Mouse (Mus musculus): ENCODE measurements around the gene Rpl27a.

The Rpl27a gene

DNA sequence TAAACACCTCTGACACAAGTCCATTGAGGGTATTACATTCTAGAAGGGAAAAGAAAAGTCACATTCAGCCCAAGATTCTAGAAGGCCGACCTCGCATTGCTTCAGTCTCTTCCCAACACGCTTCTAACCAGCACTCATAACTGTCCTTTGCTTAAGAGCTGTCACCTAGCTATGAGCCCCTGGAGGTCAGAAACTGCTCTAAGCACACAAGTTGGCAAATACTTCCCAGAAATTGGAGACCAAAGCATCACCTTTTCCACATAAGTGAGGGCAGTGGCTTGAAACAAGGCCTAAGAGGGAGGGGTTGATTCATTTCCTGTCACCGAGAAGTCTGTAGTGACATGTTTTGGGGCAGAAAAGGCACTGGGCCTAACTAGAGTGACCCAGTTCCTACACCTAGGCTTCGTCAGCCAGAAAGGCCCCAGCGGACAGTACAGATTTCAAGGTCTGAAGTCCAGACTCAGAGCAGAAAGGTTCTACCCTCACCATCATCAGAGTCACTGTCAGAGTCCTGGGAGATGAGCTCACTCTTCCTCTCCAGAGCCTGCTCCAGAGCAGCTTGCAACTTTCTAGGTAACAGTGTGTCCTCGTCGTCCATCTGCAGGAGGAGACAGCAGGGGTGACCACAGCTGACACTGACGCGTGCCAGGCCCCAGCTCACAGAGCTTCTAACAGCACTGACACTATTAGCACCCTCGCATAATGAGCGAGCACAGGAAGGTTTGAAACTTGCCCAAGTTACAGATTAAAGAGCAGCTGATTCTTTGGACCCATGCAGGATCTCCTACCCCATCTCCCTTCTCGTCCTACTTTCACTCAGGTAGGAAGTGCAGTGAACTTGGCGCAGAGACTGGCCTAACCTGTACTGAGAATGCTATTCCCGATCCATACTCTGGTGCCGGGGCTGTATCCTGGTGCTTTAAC is 7.1 kb downstream of the Rpl27a start:
- DNase-seq: no peak

DNA sequence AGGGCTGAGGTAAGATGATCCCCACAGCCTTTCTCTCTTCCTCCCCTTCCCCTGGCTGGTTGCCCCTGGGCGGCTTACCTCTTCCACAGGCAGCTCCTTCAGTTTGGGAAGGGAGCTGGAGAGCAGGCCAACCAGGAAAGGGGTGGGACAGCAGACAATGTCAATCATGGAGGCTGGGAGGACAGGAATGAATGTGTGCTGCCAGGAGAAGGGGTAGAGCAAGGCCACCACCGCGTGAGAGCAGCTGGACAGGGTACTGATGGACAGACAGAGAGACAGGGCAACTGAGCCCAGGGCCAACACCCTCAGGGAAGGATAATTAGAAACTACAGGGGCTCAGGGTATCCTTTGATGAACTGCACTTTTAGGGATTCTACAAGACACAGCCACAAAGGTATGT is 8.6 kb downstream of the Rpl27a start:
- DNase-seq: no peak

DNA sequence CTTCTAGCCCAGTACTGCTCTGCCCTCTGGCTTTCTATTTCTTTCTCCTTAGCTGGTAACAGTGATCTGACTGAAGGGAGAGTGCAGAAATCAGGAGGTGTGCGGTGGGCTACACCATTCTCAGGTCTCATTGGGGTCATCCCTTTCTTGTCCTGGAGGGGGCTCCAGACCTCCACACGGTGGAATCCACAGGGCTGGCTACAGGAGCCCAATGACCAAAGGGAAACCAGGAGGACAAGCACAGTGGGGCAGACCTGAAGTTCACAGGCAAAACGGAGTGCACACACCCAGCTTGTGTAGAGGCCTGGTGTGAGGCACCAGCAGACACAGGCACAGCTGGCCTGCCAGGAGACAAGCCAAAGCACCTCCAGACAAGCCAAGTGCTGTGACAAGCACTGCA is 9.4 kb downstream of the Rpl27a start:
- DNase-seq: peak; percentile 17

DNA sequence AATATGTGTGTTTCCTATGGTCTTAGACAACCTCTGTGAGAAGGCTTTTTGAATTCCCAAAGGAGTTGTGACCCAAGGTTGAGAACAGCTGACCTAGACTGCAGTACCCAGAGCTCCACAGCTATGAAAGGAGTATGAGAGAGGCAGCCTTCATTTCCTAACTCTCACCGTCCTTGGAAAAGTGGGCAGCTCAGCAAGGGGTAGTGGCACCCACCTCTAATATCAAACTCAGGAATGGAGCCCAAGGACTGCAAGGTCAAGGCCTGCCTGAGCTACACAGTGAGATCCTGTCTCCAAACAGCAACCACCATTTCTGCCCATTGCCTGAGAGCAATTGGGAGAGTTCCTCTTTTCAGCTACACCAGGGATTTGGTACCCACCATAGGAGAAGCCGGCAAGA is 10.8 kb downstream of the Rpl27a start:
- DNase-seq: no peak

DNA sequence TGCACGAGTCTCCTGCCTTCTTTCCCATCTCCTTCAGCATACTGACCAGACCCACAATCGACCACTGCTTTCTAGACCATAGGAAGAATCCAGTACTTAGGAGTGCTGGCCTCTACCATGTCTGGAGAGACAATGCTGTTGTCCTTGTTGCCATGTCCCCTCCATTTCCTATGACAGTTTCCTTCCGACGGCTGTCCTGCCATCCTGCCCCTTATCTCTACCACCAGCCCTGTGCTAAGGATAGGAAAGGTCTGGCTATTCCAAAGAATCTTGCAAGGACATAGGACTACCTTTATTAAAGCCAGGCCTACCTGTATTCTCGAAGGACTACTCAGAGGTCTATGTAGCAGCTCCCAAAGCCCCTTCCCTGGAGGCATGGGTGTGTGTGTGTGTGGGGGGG is 12.6 kb downstream of the Rpl27a start:
- DNase-seq: no peak

DNA sequence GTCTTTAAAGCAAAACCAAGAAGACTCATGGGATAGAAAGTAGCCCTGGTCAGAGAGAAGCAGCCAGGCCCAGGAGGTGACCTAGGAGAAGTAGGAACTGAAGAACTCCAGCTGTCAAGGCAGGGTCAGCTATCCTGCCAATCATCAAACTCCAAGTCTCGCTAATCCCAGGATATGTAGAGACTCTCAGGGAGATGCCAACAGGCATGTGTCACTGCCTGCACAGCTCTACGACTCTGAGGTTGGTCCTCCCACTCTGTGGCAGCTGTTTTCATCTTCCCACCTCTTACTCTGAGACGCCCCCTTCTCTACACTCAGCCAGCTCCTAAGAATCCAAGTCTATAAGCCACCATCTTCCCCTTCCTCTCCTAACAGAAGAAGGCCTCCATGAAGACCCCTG is 13.7 kb downstream of the Rpl27a start:
- no peak for DNase-seq

DNA sequence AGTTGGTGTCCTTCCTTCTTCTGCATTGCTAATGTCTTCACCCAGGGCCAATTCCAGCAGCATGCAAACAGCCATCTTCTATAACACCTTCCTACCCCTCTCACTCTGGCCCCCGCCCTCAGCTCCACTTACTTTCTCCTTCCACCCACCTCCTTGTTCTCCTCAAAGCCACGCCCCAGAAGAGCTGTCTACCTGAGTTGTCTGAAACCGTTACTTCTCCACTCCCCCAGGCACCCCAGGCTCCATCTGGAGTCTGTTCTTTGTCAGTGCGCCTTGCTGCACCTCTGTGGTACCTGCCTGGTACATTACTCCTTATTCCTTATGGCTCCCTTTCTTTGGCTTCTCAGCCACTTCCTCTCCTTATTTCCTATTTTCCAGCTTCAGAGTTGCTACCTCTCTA is 14.2 kb downstream of the Rpl27a start:
- DNase-seq: no peak

DNA sequence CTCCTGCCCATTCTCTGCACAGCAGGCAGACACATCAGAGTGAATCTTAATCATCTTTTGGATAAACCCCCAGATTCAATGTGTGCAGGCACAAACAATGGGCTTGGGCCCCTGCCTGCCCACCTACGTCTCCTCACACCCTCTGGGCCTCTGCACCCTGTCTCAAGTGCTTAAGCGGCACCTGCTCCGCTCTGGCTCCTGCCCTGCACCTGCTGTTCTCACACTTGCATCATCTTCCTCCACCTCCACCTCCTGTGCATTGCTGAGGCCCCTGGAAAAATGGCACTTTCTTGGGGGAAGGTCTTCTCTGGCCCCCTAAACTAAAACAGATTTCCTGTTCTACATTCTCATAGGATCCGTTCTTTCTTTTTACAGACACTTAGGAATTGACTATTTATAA is 14.9 kb downstream of the Rpl27a start:
- DNase-seq: no peak

DNA sequence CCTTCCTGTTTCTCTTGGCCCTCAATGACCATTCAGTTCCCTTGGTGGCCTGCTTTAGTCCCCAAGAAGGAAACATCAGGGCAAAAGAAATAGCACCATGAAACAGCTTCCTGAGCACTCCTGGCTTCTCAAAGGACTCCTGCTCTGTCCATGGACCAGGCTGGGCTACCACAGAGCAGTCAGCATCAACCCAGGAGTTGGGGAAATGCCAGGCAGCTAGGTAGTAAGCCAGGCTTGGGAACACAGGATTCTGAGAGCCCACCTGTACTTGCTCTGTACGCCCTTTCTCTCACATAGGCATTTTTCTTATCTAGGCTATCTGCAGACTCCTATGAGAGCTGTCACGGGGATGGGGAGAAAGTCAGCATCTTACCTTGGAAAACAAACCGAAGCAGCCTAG is 16.0 kb downstream of the Rpl27a start:
- DNase-seq: no peak

DNA sequence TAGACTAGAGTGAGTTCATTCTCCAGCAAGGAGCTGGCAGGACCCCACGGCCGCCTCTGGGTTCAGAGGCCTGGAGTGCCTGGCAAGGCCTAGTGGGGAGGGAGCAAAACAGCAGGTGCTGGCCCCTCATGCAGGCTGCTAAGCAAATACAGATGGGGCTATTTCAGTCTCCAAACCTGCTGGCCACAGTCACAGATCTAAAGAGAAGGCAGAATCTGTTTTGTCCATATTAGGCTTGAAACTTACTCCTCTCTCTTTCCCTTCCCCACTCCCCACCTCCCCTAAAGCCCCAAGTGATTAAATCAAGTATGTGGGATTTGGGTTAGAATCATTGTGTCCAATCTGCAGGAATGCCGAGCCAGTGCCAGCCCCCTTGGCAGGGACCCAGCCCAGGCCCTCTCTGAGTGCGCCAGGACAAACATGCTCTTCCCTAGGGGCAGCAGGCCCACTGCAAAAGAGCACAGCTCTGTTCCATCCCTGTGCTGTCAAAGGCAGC is 17.6 kb downstream of the Rpl27a start:
- DNase-seq: no peak

DNA sequence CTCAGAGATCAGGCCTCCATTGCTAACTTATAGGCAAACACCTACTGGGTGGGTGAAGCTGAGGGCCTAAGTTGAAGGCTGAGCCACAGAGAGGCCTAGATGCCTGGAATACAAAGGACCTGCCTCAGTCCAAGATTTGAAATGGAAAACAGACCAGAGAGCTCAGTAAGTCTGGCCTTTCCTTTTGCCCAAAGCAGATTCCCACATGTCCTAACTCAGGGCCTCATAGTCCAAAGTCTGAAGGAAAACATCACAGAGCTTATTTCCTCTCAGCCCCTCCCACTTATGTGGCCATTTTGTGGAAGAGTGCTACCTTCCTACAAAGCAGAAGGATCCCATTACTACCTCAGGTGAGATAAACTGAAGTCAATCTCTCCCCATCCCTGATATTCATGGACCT is 22.0 kb downstream of the Rpl27a start:
- no peak for DNase-seq

DNA sequence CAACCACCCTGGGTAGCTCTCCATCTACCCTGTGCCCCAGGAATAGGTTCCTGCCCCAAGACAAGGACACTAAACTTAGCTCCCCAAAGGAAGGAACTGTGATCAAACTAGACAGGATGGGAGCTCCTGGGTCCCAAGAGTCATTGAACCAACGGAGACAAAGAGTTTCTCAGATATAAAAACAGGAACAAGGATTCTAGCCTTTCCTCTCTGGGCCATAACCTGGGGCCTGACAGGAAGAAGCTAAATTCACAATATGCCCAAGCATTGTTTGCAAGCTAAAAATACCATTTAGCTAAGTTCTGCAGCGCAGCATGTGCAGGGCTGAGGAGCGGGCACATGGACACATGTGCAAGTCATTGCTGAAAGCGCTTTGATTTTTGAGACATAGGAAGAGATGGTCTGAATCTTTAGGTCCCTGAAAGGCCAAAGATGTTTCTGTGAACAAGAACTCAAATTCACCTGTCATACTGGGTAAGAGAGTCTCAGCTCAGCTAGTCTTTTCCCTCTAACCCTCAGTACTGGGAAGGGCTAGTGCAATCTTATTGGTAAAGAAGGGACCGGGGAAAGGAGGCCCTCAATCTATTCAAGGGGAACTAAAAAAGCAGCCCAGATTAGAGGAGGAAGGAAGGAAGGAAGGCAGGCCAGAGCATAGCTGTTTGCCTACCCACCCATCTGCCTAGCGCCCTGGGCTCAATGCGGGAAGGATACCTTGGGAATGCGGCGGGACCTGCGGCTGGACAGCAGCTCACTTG is 22.8 kb downstream of the Rpl27a start:
- no peak for DNase-seq

DNA sequence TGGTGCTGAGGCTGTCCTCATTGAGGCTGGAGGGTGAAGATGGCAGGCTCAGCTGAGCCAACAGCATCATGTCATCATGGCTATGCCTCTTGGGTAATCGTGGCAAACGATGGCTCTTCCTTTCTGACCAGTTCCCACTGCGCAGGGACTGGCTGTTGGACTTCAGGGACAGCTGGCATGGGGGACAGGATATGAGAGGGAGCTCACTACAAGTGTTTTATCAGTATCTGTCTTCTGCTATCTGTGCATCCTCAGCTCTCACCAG is 23.3 kb downstream of the Rpl27a start:
- DNase-seq: no peak

DNA sequence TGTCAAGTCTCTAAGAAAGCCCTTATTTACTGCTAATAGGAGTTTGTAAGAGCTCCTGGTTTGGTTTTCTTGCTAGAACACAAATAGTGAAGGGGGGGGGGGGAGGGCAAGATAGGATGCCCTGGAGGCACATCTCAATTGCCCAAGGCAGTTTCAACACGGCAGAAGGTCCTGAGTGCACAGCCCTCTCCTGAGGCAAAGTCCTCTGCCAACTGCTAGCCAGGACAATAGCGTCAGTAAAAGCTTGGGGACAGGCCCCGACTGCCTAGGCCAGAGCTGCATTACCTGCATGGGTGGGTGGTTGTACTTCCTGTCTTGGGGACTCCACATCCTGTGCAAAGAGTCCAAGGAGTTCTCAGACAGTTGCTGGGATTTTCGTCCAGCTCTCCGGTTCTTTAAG is 25.8 kb downstream of the Rpl27a start:
- DNase-seq: no peak

DNA sequence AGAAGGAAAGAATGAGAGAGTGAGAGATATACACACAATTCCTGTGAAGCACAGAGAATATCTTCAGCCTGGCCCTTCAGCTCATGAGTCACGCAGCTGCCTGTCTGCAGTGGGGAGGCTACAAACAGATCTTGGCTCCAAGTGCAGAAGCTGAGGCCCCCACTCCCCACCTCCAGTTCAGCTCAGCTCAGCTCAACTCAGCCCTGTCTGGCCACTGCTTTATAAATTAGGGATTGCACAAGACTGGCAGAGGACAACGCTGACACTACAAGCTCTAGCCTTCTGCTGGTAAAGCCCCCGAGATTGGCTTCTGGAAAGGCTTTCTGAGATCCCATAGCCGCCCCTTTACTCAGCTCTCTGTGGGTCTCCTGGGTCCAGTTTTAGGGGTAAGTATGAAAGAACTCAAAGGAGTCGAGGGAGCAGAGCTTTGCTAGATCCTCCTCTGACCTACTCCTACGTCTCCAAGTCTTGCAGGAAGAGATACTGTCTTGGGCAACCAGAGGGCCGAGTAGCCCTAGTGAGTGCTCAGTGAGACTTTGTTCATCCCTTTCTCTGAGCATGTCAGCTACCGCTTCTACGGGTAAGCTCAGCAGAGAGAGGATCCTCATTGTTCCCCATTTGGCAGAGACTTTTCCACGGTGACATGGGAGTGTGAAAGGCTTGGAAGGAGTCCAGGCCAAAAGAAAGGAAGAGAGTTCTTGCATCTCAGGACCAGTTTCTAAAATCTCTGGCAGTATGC is 26.5 kb downstream of the Rpl27a start:
- no peak for DNase-seq

DNA sequence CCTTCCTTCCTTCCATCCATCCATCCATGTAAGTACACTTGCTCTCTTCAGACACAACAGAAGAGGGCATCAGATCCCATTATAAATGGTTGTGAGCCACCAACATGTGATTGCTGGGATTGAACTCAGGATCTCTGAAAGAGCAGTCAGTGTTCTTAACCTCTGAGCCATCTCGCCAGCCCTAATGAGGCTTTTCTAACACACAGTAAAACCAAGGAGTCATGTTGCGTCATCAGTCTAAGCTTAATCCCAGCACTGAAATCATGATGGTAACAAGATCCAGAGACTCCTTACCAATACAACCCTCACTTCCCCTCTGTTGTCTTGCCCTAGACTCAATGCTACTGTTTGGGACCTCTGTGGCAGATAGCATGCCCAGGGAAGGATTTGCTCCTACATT is 27.2 kb downstream of the Rpl27a start:
- DNase-seq: no peak

DNA sequence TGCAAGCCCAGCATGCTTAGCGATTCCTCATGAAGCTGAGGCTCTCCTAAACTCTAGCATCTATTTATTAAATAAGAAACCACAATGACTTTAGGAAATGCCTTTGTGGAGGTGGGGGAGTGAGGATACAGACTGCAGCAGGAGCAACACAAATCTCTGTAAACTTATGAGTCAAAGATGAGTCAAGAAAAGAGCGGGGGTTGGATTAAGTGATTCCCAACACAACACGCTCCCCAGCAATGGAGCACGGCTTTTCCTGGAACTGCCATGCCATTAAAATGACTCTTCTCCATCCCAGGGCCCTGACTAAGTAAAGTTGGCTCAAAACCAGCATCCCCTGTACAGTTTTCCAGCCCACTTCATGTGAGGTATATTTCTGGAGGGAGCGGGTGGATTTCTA is 27.8 kb downstream of the Rpl27a start:
- DNase-seq: no peak

DNA sequence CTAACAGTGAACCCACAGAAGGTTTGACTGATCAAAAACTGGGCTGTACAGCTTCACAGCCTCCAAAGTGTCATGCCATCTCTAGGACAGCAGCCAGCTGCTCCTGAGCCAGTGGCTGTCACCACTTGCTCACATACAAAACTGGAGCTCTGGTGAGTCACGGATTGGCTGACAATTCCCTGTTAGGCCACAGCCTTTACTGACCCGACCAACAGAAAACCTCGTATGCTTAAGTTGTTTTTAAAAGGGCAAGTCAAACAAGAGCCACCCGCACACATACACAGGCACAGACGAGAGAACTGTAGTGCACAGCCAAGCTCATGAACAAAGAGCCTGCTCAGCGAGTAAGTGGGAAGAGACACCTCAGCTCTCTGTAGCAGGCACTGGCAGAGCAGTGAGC is 40.6 kb downstream of the Rpl27a start:
- no peak for DNase-seq

DNA sequence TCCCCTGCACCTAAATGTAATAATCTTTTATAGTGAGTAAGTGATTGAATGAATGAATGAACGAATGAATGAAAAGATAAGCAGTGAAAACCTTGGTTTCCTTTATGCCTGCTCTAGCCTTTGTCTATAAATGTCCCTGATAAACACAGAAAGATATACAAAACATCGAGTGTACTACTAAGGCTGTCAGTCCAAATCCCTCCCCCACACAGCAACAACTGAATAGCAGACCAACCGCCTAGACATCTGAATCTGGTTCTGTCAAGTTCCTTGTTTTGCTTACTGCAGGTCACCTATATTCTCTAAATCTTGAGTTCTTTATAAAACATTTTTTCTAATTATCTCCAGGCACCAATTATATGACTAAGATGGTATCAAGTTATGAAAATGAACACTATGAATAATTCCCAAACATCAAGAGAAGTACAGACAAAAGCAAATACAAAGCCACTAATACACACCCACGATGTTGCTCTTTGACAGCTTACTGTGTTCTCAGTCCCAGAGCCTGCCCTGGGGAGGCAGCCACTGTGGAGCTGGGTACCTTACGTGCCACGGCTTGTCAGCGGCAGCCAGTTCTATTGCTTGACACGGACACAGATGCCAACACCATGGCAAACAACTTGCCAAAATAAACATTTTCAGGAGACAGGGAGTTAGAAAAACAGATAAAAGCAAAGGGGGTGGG is 42.7 kb downstream of the Rpl27a start:
- DNase-seq: no peak

DNA sequence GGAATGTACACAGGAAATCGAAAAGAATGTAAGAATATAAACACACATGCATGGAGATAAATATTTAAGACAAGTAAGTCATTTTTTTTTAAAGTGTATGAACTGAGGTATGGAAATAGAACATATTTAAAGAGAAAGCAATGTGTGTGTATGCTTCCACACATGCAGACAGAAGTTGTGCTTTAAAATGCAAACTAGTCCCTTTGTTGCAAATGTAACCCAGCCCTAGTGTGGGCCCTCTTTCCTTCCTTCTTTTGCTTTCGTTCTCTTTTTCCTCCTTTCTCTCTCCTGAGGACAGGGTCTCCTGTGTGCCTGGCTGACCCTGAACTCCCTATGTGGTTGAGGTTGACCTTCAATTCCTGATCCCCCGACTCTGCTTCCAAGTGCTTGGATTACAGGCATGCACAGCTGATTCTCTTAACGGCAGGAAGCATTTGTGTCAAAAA is 43.2 kb downstream of the Rpl27a start:
- DNase-seq: no peak

DNA sequence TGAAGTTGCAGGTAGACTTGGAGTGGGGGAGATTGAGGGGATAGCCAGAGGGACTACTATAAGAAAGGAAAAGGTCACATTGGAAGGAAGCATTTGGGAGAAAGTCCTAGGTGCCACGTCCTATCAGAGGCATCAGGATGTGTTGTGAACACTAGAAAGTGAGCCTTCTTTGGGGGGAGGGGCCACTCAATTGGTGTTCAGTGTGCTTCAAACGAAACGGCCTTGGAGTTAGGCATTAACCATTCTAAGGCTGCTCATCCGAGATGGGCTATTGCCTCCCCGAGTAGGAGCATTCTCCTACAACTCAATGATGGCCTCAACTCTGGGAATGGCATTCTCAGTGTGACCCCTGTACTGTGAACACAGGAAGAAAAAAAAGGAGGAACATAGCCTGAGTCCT is 43.7 kb downstream of the Rpl27a start:
- DNase-seq: no peak

DNA sequence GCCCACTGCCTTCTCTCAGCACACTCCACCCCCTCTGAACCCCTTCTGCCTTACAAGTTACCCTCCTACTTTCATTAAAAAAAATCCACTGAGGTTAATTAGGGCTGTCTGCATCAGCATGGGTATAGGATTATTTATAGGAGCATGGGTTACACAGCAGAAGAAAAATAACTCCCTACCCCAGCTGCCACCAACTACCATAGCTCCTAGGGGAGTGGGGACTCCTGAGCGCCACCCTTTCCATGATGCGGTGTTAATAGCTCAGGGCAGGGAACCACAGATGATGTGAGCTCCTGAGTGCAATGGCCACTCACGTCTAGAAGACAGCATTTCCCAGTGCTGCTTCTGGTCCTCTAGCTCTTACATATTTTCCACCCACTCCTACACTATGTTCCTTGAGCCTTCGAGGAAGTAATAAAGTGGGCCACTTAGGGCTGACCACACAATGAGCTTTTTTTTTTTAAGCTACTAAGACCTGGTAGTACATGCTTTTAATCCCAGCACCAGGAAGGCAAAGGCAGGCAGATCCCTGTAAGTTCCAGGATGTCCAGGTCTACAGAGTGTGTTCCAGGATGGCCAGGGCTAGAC is 44.9 kb downstream of the Rpl27a start:
- DNase-seq: no peak

DNA sequence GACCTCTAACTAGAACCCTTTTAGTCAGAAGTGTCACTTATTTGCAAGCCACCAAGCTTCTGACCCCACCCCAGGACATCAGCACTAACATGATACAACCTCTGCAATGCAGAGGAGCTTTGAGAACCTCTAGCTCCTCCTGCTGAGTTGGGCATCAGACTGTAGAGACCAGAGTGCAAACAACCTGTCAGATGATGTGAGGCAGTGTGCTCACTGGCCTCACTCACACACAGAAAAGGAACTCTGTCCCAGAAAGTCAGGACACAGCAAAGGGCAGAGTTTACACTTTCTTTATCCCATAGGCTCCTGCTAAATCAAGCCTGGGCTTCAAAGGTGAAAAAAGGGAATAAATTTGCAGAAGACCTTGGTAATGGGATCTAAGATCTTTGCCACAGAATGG is 47.4 kb downstream of the Rpl27a start:
- no peak for DNase-seq

All from thymus, postnatal 14 days (tissue).